Mouse (Mus musculus) frontal cortex, postnatal 10 days (tissue): ENCODE data around the gene Olfr640.

Experiments used
- DNase-seq, 2 experiments: peaks; one replicate each; pipeline ENCODE4 v3.0.0; 2022; ENCODE audit warnings: low spot score in 2 of 2, mixed read lengths in 1 of 2

Olfr640 gene

GRCm38 (mm10) chr7:104025473-104025872 is at the start of gene Olfr640:
Gene Olfr640 (minus strand): TSS chr7:104025573.
- DNase-seq = no peak

- no peak for DNase-seq
Measured at GRCm38 (mm10) chr7:104071769-104072168, 46.4 kb upstream of the Olfr640 start, which contains the start of gene Olfr644. Gene Olfr644 (minus strand): TSS chr7:104071869.

- no peak for DNase-seq
Measured at GRCm38 (mm10) chr7:104061345-104061744, 36.0 kb upstream of the Olfr640 start, which contains the start of gene 4930516K23Rik. Gene 4930516K23Rik (minus strand): TSS chr7:104061445.

GRCm38 (mm10) chr7:104059215-104059614 is 33.8 kb upstream of the Olfr640 start:
- DNase-seq = no peak

GRCm38 (mm10) chr7:104052566-104052965 is 27.2 kb upstream of the Olfr640 start, which contains the start of gene Olfr642:
Gene Olfr642 (minus strand): TSS chr7:104052666.
- DNase-seq = no peak

GRCm38 (mm10) chr7:104050745-104051144 is 25.4 kb upstream of the Olfr640 start:
- no peak for DNase-seq

- DNase-seq = no peak
Measured at GRCm38 (mm10) chr7:104035145-104035544, 9.8 kb upstream of the Olfr640 start, which contains the start of gene Olfr641. Gene Olfr641 (plus strand): TSS chr7:104035445.

- no peak for DNase-seq
Measured at GRCm38 (mm10) chr7:104026978-104027377, 1.6 kb upstream of the Olfr640 start.

GRCm38 (mm10) chr7:104021651-104022050 is 3.7 kb downstream of the Olfr640 start:
- no peak for DNase-seq

GRCm38 (mm10) chr7:104018953-104019352 is 6.4 kb downstream of the Olfr640 start:
- DNase-seq = no peak

- DNase-seq = no peak
Measured at GRCm38 (mm10) chr7:104017203-104017602, 8.2 kb downstream of the Olfr640 start, which contains the start of gene Olfr639. Gene Olfr639 (minus strand): TSS chr7:104017303.

- DNase-seq = no peak
Measured at GRCm38 (mm10) chr7:103999124-103999523, 26.2 kb downstream of the Olfr640 start.

- DNase-seq = no peak
Measured at GRCm38 (mm10) chr7:103998446-103998845, 26.9 kb downstream of the Olfr640 start, which contains the start of gene Olfr638. Gene Olfr638 (plus strand): TSS chr7:103998746.

- no peak for DNase-seq
Measured at GRCm38 (mm10) chr7:103971782-103972181, 53.6 kb downstream of the Olfr640 start.

- DNase-seq = no peak
Measured at GRCm38 (mm10) chr7:103970852-103971251, 54.5 kb downstream of the Olfr640 start, which contains the start of gene Olfr635. Gene Olfr635 (plus strand): TSS chr7:103971152.
